Mouse (Mus musculus): Measurements from ENCODE around the gene Cdh4.

- TF ChIP-seq CTCF (IDR thresholded peaks at IDR 0.05; ENCODE audit: low read depth) (no peak), EP300 (IDR thresholded peaks at IDR 0.05; ENCODE audit: low read depth) (no peak)
Measured at GRCm38 (mm10) chr2:179510439-179510838, 68.2 kb downstream of the Cdh4 start.

All from heart, postnatal 0 days (tissue).